Mouse (Mus musculus): ENCODE results near the gene Tceal3. TPM values are rescaled to one million over a fixed set of nuclear protein-coding genes. Genes with fewer than 3 reads are reported as not detected.
"Not testable (repeated sequence)": the region's sequence is repeated elsewhere in the genome, so short reads cannot be mapped to it uniquely, and the experiment has no call there.

Tceal3 gene
- polyA plus RNA-seq (2012; rRNA removed), result 346 and 420 TPM in 2 replicates

DNA sequence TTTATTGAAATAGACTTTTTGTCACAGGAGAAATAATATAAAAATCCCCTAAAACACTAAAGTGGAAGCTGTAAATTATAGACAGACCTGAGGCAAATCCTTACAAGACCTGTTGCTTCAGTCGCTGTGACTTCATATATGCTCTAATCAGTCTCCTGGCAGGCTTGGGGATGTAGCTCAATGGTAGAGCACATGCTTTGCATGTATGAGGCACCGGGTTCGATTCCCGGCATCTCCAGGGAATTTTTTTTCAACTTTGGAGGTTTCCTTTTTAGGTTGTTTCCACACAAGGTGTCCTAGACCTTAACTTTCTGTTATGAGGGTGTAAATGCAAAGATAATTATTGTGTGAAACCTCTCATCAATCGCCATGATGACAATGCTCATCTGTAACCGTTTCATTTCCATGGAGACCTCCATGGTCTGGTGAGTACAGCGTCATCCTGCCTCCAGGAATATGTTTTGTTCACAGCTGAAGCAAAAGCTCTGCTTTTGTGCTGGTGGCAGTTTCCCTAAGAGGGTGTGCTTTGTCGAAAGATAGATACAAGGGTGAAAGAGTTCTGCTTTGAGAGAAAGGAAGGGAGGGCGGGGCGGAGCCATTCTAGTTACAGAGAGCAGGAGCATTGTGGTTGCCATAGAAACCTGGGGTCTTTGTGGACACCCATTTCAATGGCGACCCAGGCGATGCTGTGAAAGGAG is at the start of gene Tceal3:
Gene Tceal3 (plus strand): TSS at position 644 of the 698 bp plus-strand sequence.
- peak; percentile 56 to 90 for DNase-seq (ENCODE audit: extremely low spot score in 1 of 2, low spot score in 1 of 2)

DNA sequence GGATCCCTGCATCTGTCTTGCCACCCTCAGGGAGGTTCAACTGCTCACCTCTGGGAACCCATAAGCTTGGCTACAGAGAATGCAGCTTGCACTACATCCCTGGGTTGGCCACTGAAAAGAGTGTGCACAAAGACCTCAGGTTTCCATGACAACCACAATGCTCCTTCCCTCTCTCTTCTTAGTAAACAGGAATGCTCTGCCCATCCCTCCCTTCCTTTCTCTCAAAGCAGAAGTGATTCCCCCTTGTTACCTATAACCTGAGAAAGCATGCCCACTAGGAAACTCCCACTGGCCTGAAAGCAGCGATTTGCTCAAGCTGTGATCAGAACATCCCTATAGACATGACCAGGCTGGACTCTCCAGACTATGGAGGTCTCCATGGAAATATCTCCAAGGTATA is 46.7 kb upstream of the Tceal3 start, which contains the start of gene Kir3dl2:
Gene Kir3dl2 (minus strand): TSS at position 101 of the 400 bp plus-strand sequence.
- not testable (repeated sequence) for DNase-seq (ENCODE audit: extremely low spot score in 1 of 2, low spot score in 1 of 2)

DNA sequence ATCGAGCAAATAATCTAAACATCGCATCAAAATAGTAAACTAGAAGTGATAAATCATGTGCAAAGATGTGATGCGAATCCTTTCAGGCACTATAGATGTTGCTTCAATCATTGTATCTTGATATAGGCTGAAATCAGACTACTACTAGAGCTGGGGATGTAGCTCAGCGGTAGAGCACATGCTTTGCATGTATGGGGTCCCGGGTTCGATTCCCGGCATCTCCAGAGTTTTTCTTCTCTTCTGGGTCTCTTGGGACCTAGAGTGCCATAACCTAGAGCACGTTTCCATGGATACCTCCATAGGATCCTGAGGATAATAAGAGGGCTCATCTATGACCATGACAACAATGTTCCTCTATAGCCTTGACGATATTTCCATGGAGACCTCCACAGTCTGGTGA is 21.5 kb upstream of the Tceal3 start:
- DNase-seq (ENCODE audit: extremely low spot score in 1 of 2, low spot score in 1 of 2), result not testable (repeated sequence)

DNA sequence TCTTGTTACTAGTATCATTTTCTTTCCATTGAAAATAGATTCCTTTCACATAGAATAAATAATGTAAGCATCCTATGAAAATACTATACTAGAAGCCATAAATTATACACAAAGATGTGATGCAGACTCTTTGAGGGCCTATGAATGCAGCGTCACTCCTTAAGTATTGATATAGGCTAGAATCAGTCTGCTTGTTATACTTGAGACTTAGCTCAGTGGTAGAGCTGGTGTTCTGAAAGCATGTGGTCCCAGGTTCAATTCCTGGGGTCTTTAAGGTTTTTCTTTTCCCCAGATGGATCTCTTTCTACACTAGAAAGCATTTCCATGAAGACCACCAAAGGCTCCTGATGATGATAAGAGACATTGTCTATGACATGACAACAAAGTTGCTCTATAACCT is 6.0 kb upstream of the Tceal3 start:
- no peak for DNase-seq (ENCODE audit: extremely low spot score in 1 of 2, low spot score in 1 of 2)

DNA sequence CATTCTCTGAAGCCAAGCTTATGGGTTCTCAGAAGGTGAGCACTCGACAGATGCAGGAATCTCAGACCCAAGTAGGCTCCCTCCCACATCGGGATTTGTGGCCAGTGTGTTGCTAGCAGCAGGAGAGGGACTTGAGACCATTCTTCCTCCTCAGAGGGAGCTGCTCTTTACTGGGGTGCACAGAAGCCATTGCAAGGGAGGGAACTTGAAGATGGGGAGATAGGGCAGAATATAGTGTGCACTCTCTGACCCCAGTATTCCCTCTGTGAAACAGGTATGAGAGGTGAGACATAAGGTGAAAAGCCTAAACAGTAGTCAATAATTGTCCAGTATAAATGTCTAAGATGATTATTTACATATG is 235 bp downstream of the Tceal3 start:
- no peak for DNase-seq (ENCODE audit: extremely low spot score in 1 of 2, low spot score in 1 of 2)

DNA sequence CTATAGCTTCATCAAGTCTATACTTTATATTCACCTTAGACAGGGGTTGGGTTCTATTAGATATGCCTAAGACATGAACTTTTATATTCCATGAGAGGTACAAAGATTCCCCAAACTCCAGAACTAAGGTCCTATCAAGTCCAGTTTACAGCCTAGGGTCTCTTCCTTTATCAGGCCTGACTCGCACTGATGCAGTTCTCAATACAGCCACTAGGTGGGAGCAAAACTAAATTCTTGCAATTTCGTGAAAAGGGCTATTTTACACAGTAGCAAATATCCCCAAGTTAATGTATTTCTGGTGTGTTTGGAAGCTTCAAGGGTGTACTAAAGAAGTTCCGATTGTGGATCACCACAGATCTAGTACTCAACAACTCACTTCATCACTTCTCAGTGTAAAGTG is 8.8 kb downstream of the Tceal3 start:
- peak in 1 of 2 experiments; percentile 63 for DNase-seq (ENCODE audit: extremely low spot score in 1 of 2, low spot score in 1 of 2)

DNA sequence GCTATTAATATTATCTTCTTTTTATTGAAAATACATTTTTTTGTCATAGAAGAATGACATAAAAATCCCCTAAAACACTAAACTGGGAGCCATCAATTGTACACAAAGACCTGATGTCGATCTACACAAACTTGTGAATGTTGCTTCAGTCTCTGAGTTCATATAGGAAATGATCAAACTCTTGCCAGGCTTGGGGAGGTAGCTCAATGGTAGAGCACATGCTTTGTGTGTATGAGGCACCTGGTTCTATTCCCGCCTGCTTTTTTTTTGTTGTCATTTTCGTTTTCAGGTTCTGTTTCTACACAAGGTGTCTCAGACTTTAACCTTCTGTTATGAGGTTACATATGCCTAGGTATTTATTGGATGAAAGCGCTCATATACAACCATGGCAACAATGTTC is 16.3 kb downstream of the Tceal3 start:
- DNase-seq (ENCODE audit: extremely low spot score in 1 of 2, low spot score in 1 of 2), result no peak

DNA sequence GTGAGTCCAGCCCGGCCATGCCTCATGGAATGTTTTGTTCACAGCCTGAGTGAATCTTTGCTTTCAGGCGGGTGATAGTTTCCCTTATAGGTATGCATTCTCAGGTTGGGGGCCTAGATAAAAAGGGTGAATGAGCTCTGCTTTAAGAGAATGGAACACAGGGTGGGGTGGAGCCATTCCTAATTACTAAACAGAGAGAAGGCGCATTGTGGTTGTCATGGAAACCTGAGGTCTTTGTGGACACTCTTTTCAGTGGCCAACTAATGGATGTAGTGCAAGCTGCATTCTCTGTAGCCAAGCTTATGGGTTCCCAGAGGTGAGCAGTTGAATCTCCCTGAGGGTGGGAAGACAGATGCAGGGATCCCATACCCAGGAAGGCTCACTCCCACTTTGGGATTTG is 16.8 kb downstream of the Tceal3 start:
- no peak for DNase-seq (ENCODE audit: extremely low spot score in 1 of 2, low spot score in 1 of 2)

DNA sequence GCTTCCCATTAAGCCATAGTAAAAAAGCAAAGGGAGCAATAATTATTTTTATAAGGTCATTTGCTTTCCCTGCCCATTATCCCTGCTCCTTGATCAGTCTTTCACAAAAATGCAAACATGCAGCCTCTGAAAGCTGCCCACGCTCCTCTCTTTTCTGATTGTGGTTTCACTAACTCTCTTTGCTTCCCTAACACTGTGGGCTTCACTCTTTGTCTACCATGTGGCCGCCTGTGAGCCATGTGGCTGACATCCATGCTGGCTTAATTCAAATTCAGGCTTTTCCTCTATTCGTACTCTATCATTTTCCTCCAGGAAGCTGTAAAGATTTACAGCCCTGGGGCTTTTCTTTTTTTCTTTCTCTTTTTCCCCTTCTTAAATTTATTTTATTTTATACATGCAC is 20.7 kb downstream of the Tceal3 start:
- no peak for DNase-seq (ENCODE audit: extremely low spot score in 1 of 2, low spot score in 1 of 2)

DNA sequence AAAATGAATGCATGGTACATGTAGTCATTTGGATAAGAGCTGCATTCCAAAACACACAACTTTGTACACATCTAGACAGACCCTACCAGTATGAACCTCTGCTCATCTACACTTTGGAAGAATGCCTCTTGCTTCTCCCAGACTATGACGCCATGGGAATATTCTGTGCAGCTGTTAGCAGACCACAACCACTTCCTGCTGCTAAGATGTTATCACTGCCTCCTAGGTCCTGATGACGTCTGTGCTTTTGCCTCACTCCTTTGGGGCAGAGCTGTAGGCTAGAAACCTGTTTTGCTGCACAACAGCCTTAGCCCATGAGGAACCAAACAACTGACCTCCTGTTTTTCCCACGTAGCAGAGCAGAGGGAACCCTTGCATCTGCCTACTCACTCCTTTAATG is 25.2 kb downstream of the Tceal3 start:
- not testable (repeated sequence) for DNase-seq (ENCODE audit: extremely low spot score in 1 of 2, low spot score in 1 of 2)

DNA sequence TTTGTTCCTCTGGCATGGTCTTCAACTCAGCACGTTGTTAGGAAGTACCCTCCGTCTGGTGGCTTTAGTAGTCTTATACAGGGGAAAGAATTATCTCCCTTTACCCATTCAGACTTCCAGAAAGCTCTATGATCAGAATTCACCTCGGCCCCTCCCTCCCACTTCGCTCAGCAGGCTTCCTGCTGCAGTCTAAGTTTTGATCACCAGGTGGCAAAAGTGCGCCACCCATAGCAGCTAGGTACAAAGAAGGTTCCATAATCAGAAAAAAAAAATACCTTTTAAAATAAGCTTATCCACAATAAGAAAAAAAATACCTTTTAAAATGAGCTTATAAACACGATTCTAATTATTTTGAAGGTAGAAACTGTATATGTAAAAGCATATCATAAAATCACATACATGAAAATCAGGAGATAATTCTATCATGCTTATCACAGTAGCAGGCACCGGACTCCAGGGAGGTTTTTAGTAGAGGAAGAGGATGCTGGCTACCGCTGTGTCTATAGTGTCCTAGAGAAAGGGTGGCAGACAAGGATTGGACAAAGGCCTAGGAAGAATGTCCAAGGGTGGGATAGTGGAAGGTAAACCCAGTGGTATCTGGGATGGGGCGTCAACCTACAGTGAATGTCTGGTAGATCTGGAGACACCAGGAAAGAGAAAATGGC is 34.4 kb downstream of the Tceal3 start:
- peak in 1 of 2 experiments; percentile 75 for DNase-seq (ENCODE audit: extremely low spot score in 1 of 2, low spot score in 1 of 2)

DNA sequence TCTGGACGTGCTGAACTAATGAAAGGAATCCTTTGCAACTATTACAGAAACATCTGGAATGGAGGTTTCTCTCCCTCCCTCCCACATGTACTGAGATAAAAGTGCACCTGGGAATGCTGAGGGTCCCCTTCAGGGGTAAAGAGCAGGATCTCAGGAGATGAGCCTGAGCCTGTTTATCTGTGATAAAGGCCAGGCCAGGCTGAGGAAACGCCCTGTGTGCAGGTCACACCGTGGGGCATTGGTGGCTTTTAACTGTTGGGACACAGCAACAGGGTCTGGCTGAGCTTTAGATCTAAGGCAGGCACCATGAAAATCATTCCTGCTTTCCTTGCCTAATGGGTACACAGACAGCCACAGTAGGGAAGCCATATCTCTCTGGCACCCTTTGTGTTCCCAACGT is 35.3 kb downstream of the Tceal3 start:
- DNase-seq (ENCODE audit: extremely low spot score in 1 of 2, low spot score in 1 of 2), result no peak

DNA sequence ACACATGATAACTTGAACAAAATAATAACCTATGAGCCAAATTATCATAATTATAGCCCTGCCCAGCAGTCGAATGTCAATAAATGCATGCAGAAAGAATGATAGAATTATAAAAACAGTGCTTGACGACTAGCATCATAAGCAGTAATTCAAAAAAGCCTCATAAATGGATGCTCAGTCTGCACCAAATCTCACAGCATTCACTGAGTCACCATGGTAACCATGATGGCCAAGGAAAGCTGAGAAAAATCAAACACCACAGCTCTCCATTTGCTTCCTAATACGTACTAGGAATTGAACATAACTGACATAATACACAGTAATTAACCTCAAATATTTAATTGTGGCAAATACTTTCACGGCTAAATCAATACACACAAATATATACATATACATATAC is 44.5 kb downstream of the Tceal3 start:
- peak in 1 of 2 experiments; percentile 25 for DNase-seq (ENCODE audit: extremely low spot score in 1 of 2, low spot score in 1 of 2)

DNA sequence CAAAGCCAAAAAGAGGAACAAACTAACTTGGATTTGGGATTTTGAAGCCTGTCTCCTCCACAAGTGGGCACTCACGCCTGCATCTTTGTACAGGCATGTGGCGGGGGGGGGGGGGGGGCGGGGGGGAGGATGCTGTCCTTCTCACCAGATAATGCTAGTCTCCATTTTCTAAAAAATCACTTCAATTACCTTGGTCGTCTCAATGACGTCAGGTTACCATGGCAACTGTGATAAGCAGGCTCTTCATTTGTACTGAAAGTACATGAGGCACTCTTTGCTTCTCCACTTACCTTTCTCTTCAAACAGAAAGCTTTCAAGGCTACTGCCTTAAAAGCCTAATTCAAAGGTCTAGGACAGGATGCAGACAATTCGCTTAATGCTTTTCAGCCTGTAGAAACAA is 49.1 kb downstream of the Tceal3 start:
- DNase-seq (ENCODE audit: extremely low spot score in 1 of 2, low spot score in 1 of 2), result peak; percentile 5 to 63

DNA sequence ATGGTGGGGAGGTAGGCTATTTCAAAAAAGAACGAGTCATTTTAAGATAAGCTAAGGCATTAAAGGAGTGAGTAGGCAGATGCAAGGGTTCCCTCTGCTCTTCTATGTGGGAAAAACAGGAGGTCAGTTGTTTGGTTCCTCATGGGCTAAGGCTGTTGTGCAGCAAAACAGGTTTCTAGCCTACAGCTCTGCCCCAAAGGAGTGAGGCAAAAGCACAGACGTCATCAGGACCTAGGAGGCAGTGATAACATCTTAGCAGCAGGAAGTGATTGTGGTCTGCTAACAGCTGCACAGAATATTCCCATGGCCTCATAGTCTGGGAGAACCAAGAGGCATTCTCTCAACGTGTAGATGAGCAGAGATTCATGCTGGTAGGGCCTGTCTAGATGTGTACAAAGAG is 55.2 kb downstream of the Tceal3 start:
- DNase-seq (ENCODE audit: extremely low spot score in 1 of 2, low spot score in 1 of 2), result not testable (repeated sequence)

DNA sequence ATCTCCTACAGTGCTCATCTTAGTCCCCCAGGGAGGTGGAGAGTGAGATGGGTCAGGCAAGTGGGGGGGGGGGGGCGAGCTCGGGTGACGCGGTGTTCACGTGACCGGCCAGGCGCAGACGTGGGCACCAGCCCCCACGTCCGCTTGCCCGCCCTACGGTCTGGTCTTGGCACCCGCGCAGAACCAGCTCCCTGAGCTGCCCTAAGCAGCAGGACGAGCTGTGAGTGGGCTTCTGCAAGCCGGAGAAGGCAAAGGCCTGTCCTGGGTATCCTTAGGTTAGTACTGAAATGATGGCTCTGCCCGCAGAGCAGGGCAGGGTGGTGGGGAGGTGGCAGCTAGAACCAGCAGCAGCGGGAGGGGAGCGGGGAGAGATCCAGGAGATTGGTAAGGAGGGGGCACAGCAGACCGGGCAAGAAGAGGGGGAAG is 75.7 kb downstream of the Tceal3 start:
- DNase-seq (ENCODE audit: extremely low spot score in 1 of 2, low spot score in 1 of 2), result peak in 1 of 2 experiments; percentile 23

DNA sequence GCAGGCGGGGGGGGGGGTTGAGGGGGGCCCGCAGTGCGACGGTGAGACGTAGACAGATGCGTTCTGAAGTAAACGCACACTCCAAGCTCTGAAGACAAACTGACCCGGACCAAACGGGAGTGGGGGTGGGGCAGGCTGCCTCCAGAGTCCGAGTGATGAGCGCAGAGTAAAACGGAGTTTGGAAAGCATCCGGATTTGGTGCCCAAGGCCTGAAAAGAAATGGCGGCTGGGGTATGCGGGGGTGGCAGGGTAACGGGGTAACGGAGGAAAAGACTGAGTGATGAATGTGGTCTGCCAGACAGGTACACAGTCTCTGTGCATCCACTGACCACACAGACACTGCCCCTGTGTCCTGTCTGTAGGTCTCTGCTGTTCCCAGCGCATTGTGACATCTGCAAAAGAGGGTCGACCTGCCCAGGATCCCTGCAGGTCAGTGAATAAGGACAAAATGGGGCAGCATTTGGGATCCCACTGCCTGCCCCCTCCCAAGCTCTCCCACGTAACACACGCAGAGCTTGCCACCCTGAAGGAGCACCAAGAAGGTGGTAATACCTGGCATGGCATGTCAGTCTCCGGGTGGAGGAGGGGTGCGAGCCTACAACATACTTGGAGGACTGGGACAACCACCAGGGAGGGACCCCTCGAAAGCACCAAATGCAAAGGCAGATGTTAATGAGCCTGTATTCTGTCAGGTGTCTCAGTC is 76.3 kb downstream of the Tceal3 start:
- DNase-seq (ENCODE audit: extremely low spot score in 1 of 2, low spot score in 1 of 2), result peak in 1 of 2 experiments; percentile 22

DNA sequence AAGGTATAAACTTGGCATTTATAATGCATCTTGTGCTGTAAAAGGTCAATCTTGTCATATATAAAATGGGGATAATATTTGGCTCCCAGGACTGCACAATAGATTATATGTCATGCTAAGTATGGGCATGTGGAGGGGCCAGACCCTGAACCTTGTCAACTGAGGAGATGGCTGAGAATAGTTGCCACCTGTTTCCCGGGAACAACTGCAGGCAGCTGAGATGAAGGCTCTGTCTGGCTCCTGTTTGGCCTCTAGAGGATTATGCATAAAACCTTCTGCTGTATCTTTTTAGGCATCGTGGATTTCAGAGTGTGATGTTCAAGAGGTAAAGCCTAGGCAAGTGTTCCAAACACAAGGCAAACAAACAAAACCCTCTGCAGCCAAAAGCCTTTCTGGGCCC is 78.2 kb downstream of the Tceal3 start:
- DNase-seq (ENCODE audit: extremely low spot score in 1 of 2, low spot score in 1 of 2), result no peak

DNA sequence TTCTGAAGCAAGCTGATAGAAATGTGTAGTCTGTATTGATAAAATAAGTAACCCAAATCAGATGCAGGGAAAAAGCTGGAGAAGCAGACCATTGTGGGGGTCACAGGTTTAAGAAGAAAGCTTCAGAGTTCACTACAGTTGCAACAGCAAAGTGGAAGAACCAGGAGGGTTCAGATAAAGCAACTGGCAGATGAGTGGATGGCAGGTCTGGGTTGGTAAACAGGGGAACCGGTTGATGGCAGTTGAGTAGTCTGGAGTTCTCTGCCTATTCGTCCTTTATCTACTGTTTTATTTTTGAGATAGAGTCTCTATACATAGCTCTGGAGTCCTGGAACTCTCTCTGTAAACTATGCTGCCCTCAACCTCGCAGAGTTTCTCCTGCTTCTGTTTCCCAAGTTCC is 90.3 kb downstream of the Tceal3 start:
- no peak for DNase-seq (ENCODE audit: extremely low spot score in 1 of 2, low spot score in 1 of 2)

DNA sequence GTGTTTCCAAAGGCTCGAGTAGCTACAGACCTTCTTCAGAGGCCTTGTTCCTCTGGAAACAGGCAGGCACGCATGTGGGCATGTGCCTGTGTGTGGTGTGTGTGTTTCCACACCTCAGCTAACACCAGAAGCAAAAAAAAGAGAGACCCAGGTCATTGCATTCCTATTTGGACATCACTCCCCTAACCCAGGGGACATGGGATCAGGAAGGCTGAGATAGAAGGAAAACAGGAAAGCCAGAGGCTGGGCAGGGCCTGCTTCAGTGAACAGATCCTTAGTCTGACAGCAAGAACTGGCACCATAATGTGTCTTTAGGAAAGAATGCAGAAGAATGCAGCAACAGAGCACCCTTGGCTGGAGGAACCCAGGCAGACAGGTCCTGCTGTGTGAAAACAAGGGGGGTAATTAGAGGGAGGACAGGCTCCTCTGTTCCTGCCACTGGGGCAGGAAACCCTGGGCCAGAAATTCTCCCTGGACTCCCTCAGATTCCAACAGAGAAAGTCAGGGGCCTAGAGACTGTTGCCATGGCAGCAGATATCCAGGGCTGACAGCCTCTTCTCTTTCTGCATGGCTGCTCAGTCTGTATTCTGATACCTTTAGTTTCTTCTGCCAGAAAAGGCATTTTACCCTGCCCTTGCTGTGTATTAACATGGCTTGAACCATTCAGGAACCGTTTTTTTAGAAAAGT is 101.1 kb downstream of the Tceal3 start:
- not testable (repeated sequence) for DNase-seq (ENCODE audit: extremely low spot score in 1 of 2, low spot score in 1 of 2)

DNA sequence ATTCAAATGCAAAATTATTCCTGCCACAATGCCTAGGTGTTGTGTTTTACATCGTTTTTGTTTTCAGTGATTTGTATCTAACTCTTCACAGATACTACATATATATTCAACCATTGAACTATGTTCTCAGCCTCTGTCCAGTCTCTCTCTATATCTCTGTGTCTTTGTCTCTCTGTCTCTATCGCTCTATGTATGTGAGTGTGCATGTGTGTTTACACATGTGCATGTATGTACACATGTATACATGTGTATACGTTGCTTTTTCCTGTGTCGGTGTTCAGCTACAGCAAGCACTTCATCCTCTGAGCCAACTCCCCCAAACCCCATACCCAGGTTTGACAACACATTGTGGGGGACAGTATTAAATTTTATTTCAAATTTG is 101.6 kb downstream of the Tceal3 start:
- DNase-seq (ENCODE audit: extremely low spot score in 1 of 2, low spot score in 1 of 2), result no peak
